Mouse (Mus musculus) small intestine, adult 2 months (tissue): ENCODE data around the gene Gm15155.

Experiments
- CTCF ChIP-seq: fragments of 200-500 bp; IDR thresholded peaks from 2 replicates; pipeline ENCODE4 v1.5.1; 2012; ENCODE audit warnings: low read depth, mild to moderate bottlenecking, control low read depth, inconsistent platforms, low read length, moderate library complexity, mixed read lengths; ENCODE audit not compliant: insufficient replicate concordance, insufficient read length; ENCODE audit errors: extremely low read depth
- POLR2A ChIP-seq: fragments of 200-500 bp; IDR thresholded peaks from 2 replicates; pipeline ENCODE4 v1.6.1; 2012; ENCODE audit warnings: low read depth, mild to moderate bottlenecking, control low read depth, inconsistent platforms, low read length, moderate library complexity

- TF ChIP-seq CTCF (no peak), POLR2A (no peak)
These were observed 354 bp downstream of the Gm15155 start for GRCm38 (mm10) chrX:155624895-155625294.
